Mouse (Mus musculus) liver, adult 2 months (tissue): Measurements from ENCODE around the gene Gja10.

ENCODE experiments used
- CTCF ChIP-seq: fragments of 200-500 bp; IDR thresholded peaks from 2 replicates; pipeline ENCODE4 v1.5.1; 2011; ENCODE audit warnings: low read depth, low read length, control low read depth
- POLR2A ChIP-seq: fragments of 200-500 bp; IDR thresholded peaks from 2 replicates; pipeline ENCODE4 v1.6.1; 2011; ENCODE audit warnings: low read length, control low read depth; ENCODE audit not compliant: insufficient read depth; ENCODE audit errors: extremely low read depth

DNA sequence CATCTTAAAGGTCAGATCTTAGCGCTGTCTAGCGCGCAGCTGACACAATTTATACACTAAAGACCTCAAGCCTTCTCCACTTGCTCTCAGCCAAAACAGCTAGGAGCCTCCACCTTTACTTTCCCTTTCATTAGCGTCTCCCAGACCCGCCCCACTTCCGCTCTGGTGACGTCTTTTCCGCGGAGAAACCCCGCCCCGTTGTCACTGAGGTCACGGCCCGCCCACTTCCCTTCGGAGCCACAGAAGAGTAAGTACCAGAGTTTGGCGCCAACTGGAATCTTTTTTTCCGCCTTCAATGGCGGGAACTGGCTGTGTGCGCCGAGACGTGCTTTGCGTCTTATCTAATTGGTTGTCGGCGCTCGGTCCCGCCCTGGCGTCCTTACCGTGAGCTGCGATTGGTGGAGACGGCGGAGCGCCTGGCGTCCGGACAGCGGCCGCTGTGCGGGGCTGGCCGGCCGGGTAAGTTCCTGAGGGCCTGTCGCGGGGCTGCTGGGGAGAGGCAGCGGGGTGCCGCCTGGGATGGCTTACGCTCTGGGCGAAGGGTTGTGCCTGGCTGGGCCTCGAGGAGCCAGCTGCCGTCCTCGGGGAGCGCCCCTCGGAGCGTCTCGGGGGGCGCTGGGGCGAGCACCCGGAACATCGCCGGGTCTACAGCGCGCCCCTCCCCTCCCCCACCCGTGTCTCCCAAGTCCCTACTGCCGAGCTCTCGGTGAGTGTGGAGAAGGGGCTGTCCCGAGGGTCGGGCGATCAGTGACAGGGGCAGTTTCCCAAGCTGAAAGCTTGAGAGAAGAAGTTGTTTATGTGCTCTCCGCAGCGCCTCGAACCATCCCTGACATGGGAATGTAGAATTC is 12.7 kb upstream of the Gja10 start, which contains the start of gene Casp8ap2:
- TF ChIP-seq CTCF (no peak), POLR2A (peak; percentile 41; the same call in 1 of the 2 replicates)
